Mouse (Mus musculus) stomach, embryonic 14.5 days (tissue): Measurements from ENCODE around the gene Strip1. TPM values are rescaled to one million over a fixed set of nuclear protein-coding genes. Genes with fewer than 3 reads are reported as not detected.

Experiments
- ATAC-seq: fragments of 200-750 bp; cut with Nextera tagmentation; 2 replicates; pipeline ENCODE4 v1.8.0; 2017; ENCODE audit warnings: low read depth, moderate TSS enrichment; ENCODE audit not compliant: insufficient number of reproducible peaks, insufficient read depth, low FRiP score
- H3K27ac ChIP-seq: fragments of 300-500 bp; sonication (generic); 2 replicates; pipeline ENCODE4 v1.5.1; 2014; ENCODE audit warnings: mild to moderate bottlenecking, low read length, moderate library complexity, mixed read lengths
- H3K27me3 ChIP-seq: fragments of 300-500 bp; sonication (generic); 2 replicates; pipeline ENCODE4 v1.6.1; 2014; ENCODE audit warnings: low read length, control low read depth, mixed read lengths; ENCODE audit not compliant: control insufficient read depth, insufficient read depth
- H3K36me3 ChIP-seq: fragments of 300-500 bp; sonication (generic); 2 replicates; pipeline ENCODE4 v1.6.1; 2014; ENCODE audit warnings: mild to moderate bottlenecking, control low read depth, low read length, moderate library complexity, mixed read lengths; ENCODE audit not compliant: control insufficient read depth, insufficient read depth
- H3K4me1 ChIP-seq: fragments of 300-500 bp; sonication (generic); 2 replicates; pipeline ENCODE4 v1.6.1; 2014; ENCODE audit warnings: low read length, control low read depth, mixed read lengths; ENCODE audit not compliant: control insufficient read depth, insufficient read depth
- H3K4me2 ChIP-seq: fragments of 300-500 bp; sonication (generic); replicated peaks from 2 replicates; pipeline ENCODE4 v1.6.1; 2014; ENCODE audit warnings: low read depth, low read length, control low read depth
- H3K4me3 ChIP-seq: fragments of 300-500 bp; sonication (generic); 2 replicates; pipeline ENCODE4 v1.5.1; 2014; ENCODE audit warnings: low read depth, low read length, control low read depth
- H3K9ac ChIP-seq: fragments of 300-500 bp; sonication (generic); replicated peaks from 2 replicates; pipeline ENCODE4 v1.6.1; 2014; ENCODE audit warnings: low read depth, mild to moderate bottlenecking, control low read depth, low read length, moderate library complexity, mixed read lengths
- H3K9me3 ChIP-seq: fragments of 300-500 bp; sonication (generic); 2 replicates; pipeline ENCODE4 v1.6.1; 2016; ENCODE audit warnings: low read depth, low read length, control low read depth; ENCODE audit not compliant: control insufficient read depth
- WGBS: fragments of 180-500 bp; shearing (Covaris S2); extraction: QIAGEN DNeasy Blood & Tissue Kit; methylation state at CpG from one replicate; pipeline ENCODE4 v1.1.7; 2014; 5-methylcytosine and 5-hydroxymethylcytosine counted together
- polyA plus RNA-seq: library from polyadenylated mRNA; unstranded; fragments of >200 nt; fragmentation: Nextera tagmentation; extraction: Ambion mirVana; gene quantifications from 2 replicates; pipeline ENCODE4 v1.2.1, GENCODE M21; 2014

The Strip1 gene
- polyA plus RNA-seq, 1 experiment from 2014 or later = 50.2 TPM

- H3K27me3 ChIP-seq = no peaks in the 10 kb centered on the region
- H3K9me3 ChIP-seq = no peaks in the 10 kb centered on the region
- peaks cover 27% of the 10 kb centered on the region for H3K36me3 ChIP-seq
- H3K27ac ChIP-seq = no peak overlapping the region
- H3K9ac ChIP-seq = no peak overlapping the region
- H3K4me3 ChIP-seq = no peak overlapping the region
- 59% methylated on average over 3 of the region's 3 CpGs for WGBS
- ATAC-seq = no peak
- H3K4me2 ChIP-seq = no peak overlapping the region
- no peaks in the 10 kb centered on the region for H3K4me1 ChIP-seq
These were observed 22.1 kb downstream of the Strip1 start for GRCm38 (mm10) chr3:107609376-107609775.

- no peak for ATAC-seq
- H3K36me3 ChIP-seq = peaks cover 21% of the 10 kb centered on the region
- no peak overlapping the region for H3K9ac ChIP-seq
- H3K4me2 ChIP-seq = no peak overlapping the region
- no peak overlapping the region for H3K4me3 ChIP-seq
- no peaks in the 10 kb centered on the region for H3K9me3 ChIP-seq
- H3K27me3 ChIP-seq = no peaks in the 10 kb centered on the region
- no peak overlapping the region for H3K27ac ChIP-seq
- H3K4me1 ChIP-seq = no peaks in the 10 kb centered on the region
- 52% methylated on average over 4 of the region's 4 CpGs for WGBS
These were observed 22.7 kb downstream of the Strip1 start for GRCm38 (mm10) chr3:107608808-107609207.

GRCm38 (mm10) chr3:107607221-107607620 is 24.3 kb downstream of the Strip1 start:
- H3K27ac ChIP-seq = no peak overlapping the region
- peaks cover 5% of the 10 kb centered on the region for H3K36me3 ChIP-seq
- ATAC-seq = no peak
- no peak overlapping the region for H3K9ac ChIP-seq
- no peak overlapping the region for H3K4me3 ChIP-seq
- no peaks in the 10 kb centered on the region for H3K9me3 ChIP-seq
- H3K4me2 ChIP-seq = no peak overlapping the region
- H3K27me3 ChIP-seq = no peaks in the 10 kb centered on the region
- no peaks in the 10 kb centered on the region for H3K4me1 ChIP-seq
- 81% methylated on average over 8 of the region's 8 CpGs for WGBS

- Histone ChIP-seq H3K27ac (no peak overlapping the region), H3K27me3 (0 out of 2 replicates have a peak, but pooled peaks cover 7% of the 10 kb centered on the region), H3K9ac (no peak overlapping the region), H3K9me3 (no peaks in the 10 kb centered on the region), H3K4me3 (no peak overlapping the region), H3K4me1 (no peaks in the 10 kb centered on the region), H3K36me3 (no peaks in the 10 kb centered on the region), H3K4me2 (no peak overlapping the region)
- ATAC-seq = no peak
- 5% methylated on average over 4 of the region's 4 CpGs for WGBS
These were observed 26.2 kb downstream of the Strip1 start for GRCm38 (mm10) chr3:107605304-107605703.

- no peaks in the 10 kb centered on the region for H3K36me3 ChIP-seq
- H3K4me3 ChIP-seq = no peak overlapping the region
- H3K9me3 ChIP-seq = no peaks in the 10 kb centered on the region
- H3K27ac ChIP-seq = no peak overlapping the region
- H3K9ac ChIP-seq = no peak overlapping the region
- WGBS = 41% methylated on average over 5 of the region's 6 CpGs
- H3K4me1 ChIP-seq = no peaks in the 10 kb centered on the region
- peaks cover 46% of the 10 kb centered on the region for H3K27me3 ChIP-seq
- ATAC-seq = no peak
- no peak overlapping the region for H3K4me2 ChIP-seq
These were observed 31.4 kb downstream of the Strip1 start for GRCm38 (mm10) chr3:107600127-107600526.

- H3K9me3 ChIP-seq = no peaks in the 10 kb centered on the region
- no peak overlapping the region for H3K4me3 ChIP-seq
- no peak for ATAC-seq
- no peak overlapping the region for H3K27ac ChIP-seq
- no peak overlapping the region for H3K4me2 ChIP-seq
- H3K27me3 ChIP-seq = peaks cover 68% of the 10 kb centered on the region
- H3K4me1 ChIP-seq = 0 out of 2 replicates have a peak, but pooled peaks cover 3% of the 10 kb centered on the region
- H3K9ac ChIP-seq = no peak overlapping the region
- H3K36me3 ChIP-seq = no peaks in the 10 kb centered on the region
- WGBS = 9% methylated on average over 22 of the region's 22 CpGs
These were observed 33.7 kb downstream of the Strip1 start for GRCm38 (mm10) chr3:107597586-107598389.

GRCm38 (mm10) chr3:107597134-107597533 is 34.4 kb downstream of the Strip1 start:
- no peaks in the 10 kb centered on the region for H3K9me3 ChIP-seq
- H3K9ac ChIP-seq = no peak overlapping the region
- H3K4me1 ChIP-seq = 0 out of 2 replicates have a peak, but pooled peaks cover 3% of the 10 kb centered on the region
- H3K36me3 ChIP-seq = no peaks in the 10 kb centered on the region
- H3K27me3 ChIP-seq = peaks cover 72% of the 10 kb centered on the region
- H3K4me3 ChIP-seq = no peak overlapping the region
- no peak overlapping the region for H3K4me2 ChIP-seq
- 3% methylated on average over 20 of the region's 24 CpGs for WGBS
- H3K27ac ChIP-seq = no peak overlapping the region
- no peak for ATAC-seq

- Histone ChIP-seq H3K4me1 (0 out of 2 replicates have a peak, but pooled peaks cover 3% of the 10 kb centered on the region), H3K27me3 (peaks cover 69% of the 10 kb centered on the region), H3K9ac (no peak overlapping the region), H3K27ac (no peak overlapping the region), H3K9me3 (no peaks in the 10 kb centered on the region), H3K4me2 (no peak overlapping the region), H3K4me3 (no peak overlapping the region), H3K36me3 (no peaks in the 10 kb centered on the region)
- no peak for ATAC-seq
- under 1% methylated on average over 26 of the region's 26 CpGs for WGBS
These were observed 34.9 kb downstream of the Strip1 start for GRCm38 (mm10) chr3:107596559-107596958.
